Mouse (Mus musculus): ENCODE measurements around the gene Apol7e. TPM values are rescaled to one million over a fixed set of nuclear protein-coding genes. Genes with fewer than 3 reads are reported as not detected.
A peak's percentile ranks its signal among the peaks of the same experiment; 100 is the strongest.
"Not testable (repeated sequence)": the region's sequence is repeated elsewhere in the genome, so short reads cannot be mapped to it uniquely, and the experiment has no call there.

Apol7e gene
- total RNA-seq, 2 experiments from 2014 or later, result 1.4 TPM; not detected in 1

- not testable (repeated sequence) for ATAC-seq (replicated peaks; ENCODE audit: poor library complexity, severe bottlenecking)
These were observed 35.2 kb downstream of the Apol7e start for GRCm38 (mm10) chr15:77733903-77734302.

GRCm38 (mm10) chr15:77740511-77741297 is 42.0 kb downstream of the Apol7e start:
- ATAC-seq (replicated peaks; ENCODE audit: poor library complexity, severe bottlenecking), result no peak

GRCm38 (mm10) chr15:77741556-77741955 is 42.9 kb downstream of the Apol7e start:
- ATAC-seq (replicated peaks; ENCODE audit: poor library complexity, severe bottlenecking), result not testable (repeated sequence)

DNA sequence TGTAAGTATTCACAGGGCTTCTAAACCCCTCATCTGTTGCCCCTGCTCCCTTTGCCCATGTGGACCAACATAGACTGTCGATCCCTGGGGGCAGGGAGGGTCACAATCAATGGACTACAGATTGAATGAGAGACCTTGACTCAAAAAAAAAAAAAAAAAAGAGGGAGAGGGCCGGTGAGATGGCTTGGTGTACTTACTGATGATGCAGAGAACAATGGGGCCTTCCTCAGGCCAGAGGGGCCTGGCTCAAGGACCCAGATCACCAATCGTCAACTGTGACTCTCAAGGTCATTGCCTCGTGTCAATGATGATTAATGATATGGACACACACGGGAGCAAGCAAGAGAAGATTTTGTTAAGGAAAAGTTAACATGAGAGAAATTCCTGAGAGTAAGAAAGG is 46.0 kb downstream of the Apol7e start:
- no peak for ATAC-seq (replicated peaks; ENCODE audit: poor library complexity, severe bottlenecking)

DNA sequence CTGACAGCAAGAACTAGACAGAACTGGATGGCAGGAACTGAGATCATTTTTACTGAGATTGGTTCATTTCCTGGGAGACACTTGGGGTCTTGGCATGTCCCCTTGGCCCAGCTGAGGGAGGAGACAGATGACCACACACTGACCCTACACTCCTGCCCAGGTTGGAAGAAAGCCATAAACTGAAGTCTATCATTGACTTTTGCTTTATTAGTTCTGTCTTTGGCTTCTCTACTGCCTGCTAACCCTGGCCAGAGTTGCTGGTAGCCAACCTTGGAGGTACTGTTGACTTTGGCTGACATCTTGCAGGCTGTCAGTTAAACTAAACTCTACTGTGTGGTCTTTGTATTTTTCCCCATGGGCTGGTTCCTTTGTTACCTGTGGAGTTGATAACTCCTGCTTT is 46.4 kb downstream of the Apol7e start:
- no peak for ATAC-seq (replicated peaks; ENCODE audit: poor library complexity, severe bottlenecking)

GRCm38 (mm10) chr15:77746326-77746725 is 47.7 kb downstream of the Apol7e start:
- ATAC-seq (replicated peaks; ENCODE audit: poor library complexity, severe bottlenecking), result no peak

DNA sequence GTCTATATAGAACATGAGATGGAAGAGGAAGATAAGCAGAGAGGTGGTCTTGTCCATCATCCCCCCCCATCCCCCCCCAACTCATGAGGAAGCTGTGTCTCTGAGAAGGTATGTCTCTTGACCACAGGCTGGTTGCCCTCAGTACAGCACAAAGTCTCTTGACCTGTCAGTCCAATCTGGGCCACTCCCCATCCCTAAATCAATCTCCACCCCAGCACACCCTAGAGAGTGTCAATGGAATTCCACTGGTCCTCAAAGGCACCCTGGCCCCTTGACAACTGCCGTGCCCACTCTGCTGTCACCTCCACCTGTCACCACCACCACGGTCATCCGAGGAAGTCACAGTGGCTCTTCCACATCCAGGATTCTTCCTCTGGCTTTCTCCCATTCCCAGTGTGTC is 49.8 kb downstream of the Apol7e start:
- no peak for ATAC-seq (replicated peaks; ENCODE audit: poor library complexity, severe bottlenecking)

DNA sequence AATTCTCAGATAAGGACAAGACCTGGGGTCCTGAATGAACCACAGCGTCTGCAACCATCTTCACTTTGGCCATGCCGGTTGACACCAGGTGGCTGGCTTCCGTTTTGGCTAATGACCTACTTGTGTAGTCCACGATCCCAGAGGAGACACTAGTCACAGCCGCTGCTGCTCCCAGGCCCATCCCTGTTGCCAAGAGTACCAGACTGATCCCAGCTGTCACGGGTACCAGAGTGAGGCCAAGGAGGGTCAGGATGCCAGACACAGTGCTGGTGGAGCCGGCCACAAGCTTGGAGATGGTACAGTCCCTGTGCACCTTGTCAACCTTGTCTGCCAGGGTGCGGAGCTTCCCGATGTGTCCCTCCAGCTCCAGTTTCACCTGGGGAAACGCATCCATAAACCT is 51.1 kb downstream of the Apol7e start:
- ATAC-seq (replicated peaks; ENCODE audit: poor library complexity, severe bottlenecking), result no peak

GRCm38 (mm10) chr15:77750461-77750860 is 51.8 kb downstream of the Apol7e start:
- peak; percentile 58 for ATAC-seq (replicated peaks; ENCODE audit: poor library complexity, severe bottlenecking)

DNA sequence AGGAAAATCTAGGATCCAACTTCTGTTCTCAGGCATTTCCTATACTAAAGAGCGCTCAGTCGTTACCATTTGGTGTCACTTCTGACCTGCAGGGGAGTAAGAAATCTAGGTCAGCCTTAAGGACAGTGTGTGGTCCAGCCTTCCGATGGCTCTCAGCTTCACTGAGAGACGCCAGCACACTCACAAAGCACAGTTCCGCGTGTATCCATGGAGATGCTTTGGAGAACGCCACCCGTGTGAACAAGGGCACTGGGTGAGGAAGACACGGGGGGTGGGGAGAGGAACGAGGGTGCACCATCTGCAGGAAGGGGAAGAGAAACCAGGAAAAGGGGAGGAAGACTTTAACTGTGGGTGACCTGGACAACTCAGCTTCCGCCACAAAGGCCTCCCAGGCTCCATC is 53.8 kb downstream of the Apol7e start:
- no peak; the same call in 1 of the 2 replicates for ATAC-seq (replicated peaks; ENCODE audit: poor library complexity, severe bottlenecking)

- ATAC-seq (replicated peaks; ENCODE audit: poor library complexity, severe bottlenecking), result no peak
These were observed 56.5 kb downstream of the Apol7e start for GRCm38 (mm10) chr15:77755132-77755531.

DNA sequence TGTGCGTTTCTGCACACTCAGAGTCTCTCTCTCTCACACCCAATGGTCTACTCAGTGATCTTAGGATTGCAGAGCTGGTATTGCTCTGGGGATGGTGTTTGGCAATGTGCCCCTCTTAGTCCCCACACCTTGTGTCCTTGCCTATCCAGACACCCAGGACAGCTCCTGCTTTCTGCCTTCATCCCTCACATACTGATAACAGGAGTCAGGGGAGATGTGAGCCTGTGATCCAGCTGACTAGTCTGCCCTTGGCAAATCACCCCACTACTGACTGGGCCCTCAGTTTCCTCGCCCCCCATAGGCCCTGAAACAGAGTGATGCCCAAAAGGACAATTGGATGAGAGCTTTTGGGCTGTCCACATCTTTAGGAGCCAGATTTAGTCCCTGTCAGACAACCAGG is 57.4 kb downstream of the Apol7e start:
- ATAC-seq (replicated peaks; ENCODE audit: poor library complexity, severe bottlenecking), result no peak

- ATAC-seq (replicated peaks; ENCODE audit: poor library complexity, severe bottlenecking), result peak; percentile 76
These were observed 58.2 kb downstream of the Apol7e start, which contains the start of gene Apol8 for GRCm38 (mm10) chr15:77756848-77757247. TSS of gene Apol8 (minus strand) at chr15:77757003.

GRCm38 (mm10) chr15:77757586-77758226 is 59.0 kb downstream of the Apol7e start:
- no peak for ATAC-seq (replicated peaks; ENCODE audit: poor library complexity, severe bottlenecking)

DNA sequence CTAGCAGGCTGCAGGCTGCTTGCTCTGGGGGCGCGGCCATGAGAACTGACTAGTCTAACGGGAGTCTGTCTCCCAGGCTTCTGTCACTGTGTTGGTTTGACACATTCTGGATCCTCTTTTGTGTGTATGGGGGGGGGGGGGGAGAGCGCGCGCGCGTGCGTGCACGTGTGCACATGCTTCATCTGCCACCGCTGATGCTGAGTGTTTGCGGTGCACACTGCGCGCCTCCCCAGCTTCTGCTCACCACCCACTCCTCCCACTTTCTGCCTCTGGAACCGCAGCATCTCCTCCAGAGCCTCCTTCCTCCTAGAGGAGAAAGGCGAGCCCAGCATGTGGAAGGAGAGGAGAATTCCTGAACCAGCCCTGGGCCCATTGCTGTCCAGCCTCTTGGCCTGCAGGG is 61.4 kb downstream of the Apol7e start:
- ATAC-seq (replicated peaks; ENCODE audit: poor library complexity, severe bottlenecking), result no peak

DNA sequence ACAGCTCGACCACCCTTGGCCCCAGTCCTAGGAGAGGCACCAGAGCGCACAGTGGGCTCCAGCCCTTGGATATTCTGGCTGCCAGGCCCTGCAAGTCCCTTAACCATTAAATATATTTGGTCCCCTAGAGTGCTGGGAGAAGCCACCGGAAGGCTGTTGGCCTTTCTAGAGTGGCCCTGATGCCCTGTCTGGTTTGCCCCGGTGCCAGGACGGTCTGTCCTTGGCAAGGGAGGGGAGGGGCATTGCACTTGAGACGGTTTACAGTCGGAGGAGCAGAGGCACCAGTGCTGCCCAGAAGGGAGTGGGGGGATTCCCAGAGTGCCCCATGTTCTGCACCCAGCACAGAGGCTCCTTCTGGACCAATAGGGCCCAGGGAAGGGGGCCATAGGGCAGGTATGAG is 62.4 kb downstream of the Apol7e start:
- ATAC-seq (replicated peaks; ENCODE audit: poor library complexity, severe bottlenecking), result no peak

GRCm38 (mm10) chr15:77761561-77762380 is 63.1 kb downstream of the Apol7e start:
- ATAC-seq (replicated peaks; ENCODE audit: poor library complexity, severe bottlenecking), result peak; percentile 70; the same call in 1 of the 2 replicates

GRCm38 (mm10) chr15:77763050-77763449 is 64.4 kb downstream of the Apol7e start:
- ATAC-seq (replicated peaks; ENCODE audit: poor library complexity, severe bottlenecking), result no peak

GRCm38 (mm10) chr15:77763702-77764101 is 65.0 kb downstream of the Apol7e start:
- no peak for ATAC-seq (replicated peaks; ENCODE audit: poor library complexity, severe bottlenecking)

DNA sequence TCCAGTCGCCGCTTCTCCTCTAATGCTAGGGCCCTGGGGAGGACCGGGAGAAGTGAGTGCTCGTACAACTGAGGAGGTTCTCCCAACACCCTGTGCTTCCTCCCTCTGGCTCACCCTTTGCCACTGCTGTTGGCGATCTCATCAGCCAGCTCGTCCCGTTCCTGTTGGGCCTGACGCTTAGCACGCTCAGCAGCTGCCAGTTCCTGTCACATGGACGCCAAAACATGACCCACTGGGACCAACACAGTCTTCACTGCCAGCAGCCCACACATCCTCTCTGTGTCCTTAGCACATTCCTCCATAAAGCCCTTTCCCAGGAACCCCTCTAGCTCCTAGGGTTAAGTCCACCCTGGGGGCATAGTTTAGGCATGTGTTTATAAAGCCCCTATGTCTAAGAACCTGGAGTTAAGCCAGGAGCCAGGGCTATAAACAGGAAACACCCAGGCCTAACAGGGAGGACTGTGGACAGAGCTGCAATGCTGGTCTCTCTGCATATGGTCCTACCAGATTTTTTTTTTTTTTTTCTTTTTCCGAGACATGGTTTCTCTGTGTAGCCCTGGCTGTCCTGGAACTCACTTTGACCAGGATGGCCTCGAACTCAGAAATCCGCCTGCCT is 65.8 kb downstream of the Apol7e start:
- ATAC-seq (replicated peaks; ENCODE audit: poor library complexity, severe bottlenecking), result no peak

All from granulocyte monocyte progenitor cell, adult 5-6 weeks (primary cell).